Mouse (Mus musculus) thymus, postnatal 4 days (tissue): ENCODE measurements at regions not wholly inside any gene's neighbourhood (a gene's known extent, or its start where the extent isn't known, plus 50 kb on each side); places are given as distances from the start of the nearest gene placed in this dataset.

Experiments
- DNase-seq: peaks from one replicate; pipeline ENCODE4 v3.0.0; 2021

DNA sequence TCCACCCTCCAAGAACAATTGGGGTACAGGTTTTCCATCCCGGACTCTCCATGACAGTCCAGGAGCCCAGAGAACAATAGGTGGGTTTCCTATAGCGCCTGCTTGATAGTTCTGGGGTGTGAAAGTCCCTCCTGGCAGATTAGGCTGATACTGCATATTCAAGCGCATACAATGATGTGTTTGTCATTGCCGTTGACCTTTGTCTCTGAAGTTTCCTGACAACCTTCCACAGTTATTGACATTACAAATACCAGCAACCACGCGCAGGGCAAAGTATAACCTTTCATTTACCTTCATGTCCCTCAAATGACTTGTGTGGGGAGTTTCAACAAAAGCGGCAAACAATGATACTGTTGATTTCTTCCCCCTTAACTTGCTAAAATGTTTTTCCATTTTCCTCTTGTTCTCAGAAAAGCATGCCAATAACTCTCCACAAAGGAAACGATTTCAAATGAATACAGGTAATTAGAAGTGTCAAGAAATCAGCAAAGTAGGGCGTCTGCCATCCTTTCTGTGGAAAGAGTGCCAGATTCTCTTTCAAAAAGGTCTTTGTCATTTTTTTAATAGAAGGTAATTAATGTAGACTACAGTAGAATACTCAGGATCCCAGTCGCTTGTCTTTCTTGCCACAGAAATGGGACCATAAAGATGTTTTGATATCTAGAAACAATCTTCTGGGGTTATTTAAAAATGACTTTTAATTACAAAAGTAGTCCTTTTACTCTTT, 60.9 kb upstream of the BC052040 start:
- DNase-seq = no peak

DNA sequence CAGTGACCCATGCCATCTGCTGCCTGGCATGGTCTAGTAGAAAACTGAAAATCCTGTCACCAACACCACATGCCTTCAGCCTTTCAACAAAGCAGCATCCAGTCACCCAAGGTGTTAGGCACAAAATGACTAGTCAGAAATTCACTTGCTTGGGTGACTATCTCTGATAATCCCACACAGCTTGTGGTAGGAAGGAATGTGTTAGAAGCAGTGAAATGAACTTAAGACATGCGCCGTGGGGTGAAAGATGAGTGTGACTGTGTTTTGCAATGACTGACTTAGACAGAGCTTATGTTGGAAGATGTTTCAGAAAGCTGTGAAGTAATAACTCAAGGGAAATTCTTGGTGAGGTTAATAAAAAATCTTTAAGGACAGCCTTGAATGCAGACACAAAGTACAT, 51.6 kb upstream of the BC052040 start:
- DNase-seq = no peak
